Mouse (Mus musculus): Measurements from ENCODE around the gene Mms19.

GRCm38 (mm10) chr19:41987206-41987605, 6.2 kb upstream of the Mms19 start:
- TF ChIP-seq CTCF (IDR thresholded peaks at IDR 0.05; ENCODE audit: insufficient read depth, low read length) = no peak
- no peak for TF ChIP-seq POLR2A (IDR thresholded peaks at IDR 0.05; ENCODE audit: borderline replicate concordance, extremely low read depth, low read depth, low read length)

Measured in lung, adult 2 months (tissue).